Mouse (Mus musculus) liver, postnatal 0 days (tissue): ENCODE results near the gene Fam196b.

Experiments
- CTCF ChIP-seq: sonication (generic); IDR thresholded peaks from 2 replicates; pipeline ENCODE4 v1.5.1; 2016; ENCODE audit warnings: antibody characterized with exemption, low read depth
- EP300 ChIP-seq: IDR thresholded peaks from 2 replicates; pipeline ENCODE4 v1.6.1; 2016; ENCODE audit warnings: antibody characterized with exemption, low read depth, mild to moderate bottlenecking

DNA sequence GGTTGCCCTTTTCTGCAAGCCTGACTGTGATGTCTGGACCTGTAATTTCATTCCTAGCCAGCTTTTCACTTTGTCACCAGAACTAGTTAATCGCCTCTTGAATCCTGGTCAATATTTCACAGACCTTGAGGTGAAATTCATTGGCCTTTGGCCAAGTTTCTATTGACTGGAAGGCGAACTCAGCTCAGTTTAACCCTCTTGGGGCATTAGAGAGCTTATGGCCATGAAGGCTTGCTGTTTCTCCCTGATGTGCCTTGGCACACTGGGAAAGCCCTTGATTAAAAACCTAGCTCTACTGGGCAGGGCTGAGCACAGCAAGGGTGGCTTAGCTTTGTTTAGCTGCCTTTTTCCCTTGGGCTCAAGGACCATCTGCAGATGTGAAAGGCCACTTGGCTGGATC is 155.2 kb downstream of the Fam196b start:
- TF ChIP-seq CTCF (no peak), EP300 (no peak)
